Mouse (Mus musculus): ENCODE data around the gene Gm20388.

The Gm20388 gene

DNA sequence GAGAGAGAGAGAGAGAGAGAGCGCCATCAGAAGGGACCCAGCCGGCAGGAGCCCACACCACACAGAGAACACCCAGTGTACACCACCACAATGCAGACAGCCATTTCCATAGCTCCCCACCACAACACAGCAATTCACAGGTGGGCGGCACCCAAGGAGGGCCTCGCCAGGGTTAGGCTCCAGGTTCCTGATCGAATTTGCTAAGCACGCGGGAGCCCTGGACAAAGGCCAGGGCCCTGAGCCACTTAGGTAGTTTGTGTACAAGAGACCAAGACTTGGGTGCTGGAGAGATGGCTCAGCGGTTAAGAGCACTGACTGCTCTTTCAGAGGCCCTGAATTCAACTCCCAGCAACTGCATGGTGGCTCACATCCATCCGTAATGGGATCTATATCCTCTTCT, 1641.9 kb downstream of the Gm20388 start:
- DNase-seq, result no peak

DNA sequence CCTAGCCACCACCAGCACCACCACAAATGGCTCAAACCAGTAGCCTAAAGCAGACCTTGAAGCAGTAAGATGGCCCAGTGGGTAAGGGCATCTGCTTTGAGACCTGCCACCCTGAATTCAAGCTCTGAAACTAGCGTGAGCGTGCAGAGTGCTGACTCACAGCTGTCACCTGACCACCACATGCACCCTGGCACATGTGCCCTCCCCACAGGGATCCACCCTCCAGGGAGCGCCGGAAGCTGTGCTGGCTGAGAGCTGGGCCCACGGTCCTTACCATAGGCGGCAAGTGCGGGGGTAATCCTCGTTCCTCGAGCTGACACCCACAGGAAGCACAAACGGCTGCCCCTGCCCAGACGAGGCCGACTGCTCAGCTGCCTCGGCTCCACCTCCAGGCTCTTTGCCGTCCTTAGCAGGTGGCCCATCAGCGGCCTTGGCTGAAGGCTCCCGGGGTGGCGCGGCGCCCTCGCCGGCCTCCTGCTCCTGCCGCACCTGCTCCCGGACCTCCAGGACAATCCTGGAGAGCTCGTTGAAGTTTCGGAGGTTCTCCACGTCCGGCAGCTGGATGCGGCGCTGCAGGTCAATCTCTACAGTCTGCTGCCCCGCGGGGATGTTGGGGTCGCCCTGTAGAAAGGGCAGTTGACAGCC, 1643.3 kb downstream of the Gm20388 start:
- no peak for DNase-seq

DNA sequence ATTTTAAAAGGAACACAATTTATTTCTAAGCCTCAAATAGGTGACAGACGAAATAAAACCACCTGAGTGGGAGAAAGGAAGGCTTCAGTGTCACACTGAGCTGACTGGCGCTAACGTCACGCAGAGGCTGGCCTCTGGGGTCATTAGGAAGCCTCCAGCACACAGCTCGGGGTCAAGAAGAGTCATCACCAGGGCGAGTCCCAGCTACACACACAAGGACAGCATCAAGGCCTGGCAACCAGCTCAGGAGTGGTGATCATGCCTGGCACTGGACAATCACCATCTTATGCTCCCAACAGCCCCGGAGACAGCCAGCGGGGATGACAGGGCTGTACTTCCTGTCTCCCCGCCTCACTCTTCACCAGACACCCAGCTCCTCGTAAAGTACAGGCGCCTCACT, 1647.1 kb downstream of the Gm20388 start:
- no peak for DNase-seq

DNA sequence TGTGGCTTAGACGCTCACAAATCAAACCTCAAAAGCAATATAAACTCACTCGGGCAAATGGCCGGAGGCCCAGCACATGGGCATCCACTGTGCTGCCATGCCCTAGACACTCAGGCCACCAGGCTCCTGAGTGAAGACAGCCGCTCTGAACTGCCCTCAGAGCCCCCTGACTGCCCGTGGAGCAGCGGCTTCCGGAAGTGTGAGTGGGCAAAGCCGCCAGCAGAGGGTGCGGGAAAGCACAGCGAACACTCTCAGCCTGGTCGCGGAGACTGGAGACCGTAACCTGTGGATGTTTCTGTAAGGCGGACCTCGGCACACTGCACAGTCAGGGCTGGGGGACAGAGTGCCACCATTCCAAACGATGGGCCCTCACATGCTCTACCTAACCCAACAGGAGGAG, 1647.9 kb downstream of the Gm20388 start:
- DNase-seq, result no peak

DNA sequence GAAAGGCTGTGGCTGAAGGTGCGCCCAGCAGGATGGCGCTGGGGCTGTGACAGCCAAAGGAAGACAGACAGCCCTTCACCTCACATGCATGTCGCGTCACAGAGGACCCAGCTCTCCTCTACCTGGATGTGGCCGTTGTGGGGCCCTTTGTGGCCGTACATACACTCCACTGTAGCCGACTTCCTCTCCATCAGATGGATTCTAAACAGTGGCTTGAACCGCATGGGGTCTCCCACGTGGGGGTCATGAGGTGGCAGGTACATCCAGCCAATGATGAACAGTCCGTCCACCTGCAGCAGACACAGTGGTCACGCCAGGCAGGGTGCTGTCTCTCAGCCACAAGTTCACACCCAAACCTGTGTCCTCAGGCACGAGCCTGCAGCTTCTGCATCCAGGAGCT, 1649.2 kb downstream of the Gm20388 start:
- DNase-seq, result no peak

DNA sequence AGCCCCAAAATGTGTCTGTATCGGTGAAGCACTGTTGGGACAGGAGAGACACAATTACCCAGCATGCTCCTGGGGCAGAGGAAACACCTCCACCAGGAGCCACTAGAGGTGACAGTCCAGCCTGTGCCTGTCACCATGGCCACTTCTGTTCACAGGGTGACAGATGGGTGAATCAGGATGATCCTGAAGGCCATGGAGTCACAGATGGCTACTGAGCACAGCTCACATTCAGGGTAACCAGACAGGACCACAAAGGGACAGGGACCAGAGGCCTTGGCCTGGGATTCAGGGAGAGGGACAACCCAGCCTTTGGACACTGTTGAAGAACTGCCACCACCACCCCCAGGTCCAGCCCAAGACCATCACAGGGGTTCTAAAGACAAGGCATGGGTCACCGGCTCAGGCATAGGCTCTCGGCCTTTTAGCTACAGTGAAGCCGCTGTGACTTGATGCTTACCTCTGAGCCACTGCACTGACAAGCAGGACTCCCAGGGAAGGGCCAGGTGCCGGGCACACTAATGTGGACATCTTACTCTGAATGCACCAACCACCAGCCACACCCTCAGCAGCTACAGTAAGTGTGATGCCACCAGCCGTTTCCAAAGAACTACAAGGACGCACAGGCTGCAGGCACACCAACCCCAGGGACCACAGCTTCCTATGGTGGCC, 1649.9 kb downstream of the Gm20388 start:
- no peak for DNase-seq

DNA sequence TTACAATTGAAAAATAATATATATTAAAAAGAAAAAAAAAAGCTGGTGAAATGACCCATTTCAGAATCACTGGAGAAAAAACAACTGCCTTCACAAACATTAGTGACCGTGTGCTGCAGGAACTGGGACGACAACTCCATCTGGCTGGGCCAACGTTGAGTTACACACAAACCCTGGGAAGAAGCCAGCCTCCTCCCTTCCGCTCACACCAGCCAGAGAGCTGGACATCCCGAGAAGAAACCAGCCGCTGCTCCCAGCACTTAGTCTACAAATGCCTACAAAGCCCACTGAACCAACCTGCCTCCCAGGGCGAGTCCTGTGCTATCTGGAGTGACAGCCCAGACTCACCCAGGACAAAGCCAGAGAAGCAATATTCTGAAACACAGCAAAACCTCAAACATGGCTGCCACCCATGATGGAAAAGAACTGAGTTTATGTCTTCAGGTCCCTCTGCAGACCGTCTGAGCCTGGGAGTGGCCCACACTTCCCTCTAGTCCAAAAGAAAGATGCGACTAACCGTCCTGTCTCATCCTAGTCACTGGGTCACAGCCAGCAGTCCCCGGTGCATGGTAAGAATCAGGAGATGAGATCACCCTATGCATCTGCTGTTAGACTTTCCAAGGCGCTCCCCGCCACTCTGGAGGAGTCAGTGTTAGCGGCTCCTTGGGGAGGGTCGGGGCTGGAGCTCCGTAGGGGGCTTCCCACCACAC, 1651.2 kb downstream of the Gm20388 start:
- DNase-seq, result peak; percentile 72

DNA sequence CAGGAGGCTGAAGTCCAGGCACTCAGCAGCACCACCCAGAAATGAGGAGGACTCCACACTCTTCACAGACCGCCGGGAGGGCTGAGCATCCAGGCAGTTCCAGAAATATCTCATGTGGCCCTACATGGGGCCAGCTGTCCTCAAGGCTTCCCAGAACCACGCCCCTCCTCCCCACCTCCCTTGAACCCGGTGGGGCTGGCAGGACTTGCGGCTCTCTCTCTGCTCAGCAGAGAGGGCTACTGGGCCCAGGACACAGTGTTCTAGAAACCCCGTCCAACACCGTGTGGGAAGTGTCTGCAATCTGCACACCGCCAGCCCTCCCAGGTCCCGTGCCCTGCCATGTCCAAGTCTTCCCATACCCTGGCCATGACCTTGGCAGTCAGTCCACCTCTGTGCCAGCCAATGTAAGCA, 1652.3 kb downstream of the Gm20388 start:
- DNase-seq, result peak; percentile 76

DNA sequence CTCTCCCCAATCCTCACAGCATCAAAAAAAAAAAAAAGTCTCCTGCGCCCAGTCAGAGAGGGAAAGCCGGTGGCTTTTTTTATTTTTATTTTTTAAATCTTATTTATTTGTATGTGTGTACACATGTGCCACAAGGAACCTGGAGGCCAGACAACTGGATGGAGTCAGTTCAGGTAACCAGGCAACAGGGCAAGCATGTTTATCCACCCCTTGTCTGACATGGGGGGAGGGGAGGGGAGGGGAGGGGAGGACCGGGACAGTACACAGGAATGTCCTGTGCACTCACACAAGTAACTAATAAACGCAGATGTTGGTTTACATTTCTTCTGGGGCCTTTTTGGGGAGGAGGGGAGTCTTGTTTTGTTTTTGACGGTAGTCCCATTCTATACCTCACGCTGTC, 1653.1 kb downstream of the Gm20388 start:
- DNase-seq, result no peak

DNA sequence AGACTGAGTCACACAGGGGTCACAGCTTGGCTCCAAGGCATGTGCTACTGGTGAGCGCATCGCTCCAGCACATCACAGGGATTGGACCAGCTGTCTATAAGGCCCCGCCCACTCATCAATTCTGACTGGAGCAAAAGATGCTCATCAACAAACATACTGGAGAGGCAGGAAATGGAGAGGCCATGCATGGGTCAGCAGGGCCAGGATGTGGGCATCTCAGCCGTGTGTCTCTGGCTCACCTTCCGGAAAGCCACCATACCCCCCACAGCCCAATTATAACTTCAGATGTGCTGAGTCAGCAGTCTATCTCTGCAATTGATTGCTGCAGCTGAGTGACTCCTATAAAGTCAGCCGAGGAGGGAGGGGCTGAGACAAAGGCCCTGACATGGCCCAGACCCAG, 1657.7 kb downstream of the Gm20388 start:
- DNase-seq, result no peak

DNA sequence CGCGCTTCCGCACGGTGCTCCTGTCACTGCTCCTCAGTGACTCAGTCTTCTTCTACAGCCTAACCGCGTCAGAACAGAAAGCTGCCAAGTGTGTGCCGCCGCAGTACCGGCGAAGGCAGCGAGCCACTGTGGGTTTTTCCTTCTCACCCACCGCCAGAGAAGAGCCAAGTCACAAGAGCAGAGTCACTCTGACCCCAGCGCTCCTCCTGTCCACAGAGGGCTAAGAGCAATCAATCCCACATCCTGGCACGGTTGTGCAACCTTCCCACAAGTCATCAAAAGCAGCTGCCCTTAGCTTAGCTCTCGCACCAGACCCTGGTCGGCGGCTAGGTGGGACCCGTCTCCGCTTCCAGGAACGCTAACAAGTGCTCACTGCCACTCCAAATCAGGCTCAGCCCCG, 1659.7 kb downstream of the Gm20388 start:
- peak; percentile 62 for DNase-seq

DNA sequence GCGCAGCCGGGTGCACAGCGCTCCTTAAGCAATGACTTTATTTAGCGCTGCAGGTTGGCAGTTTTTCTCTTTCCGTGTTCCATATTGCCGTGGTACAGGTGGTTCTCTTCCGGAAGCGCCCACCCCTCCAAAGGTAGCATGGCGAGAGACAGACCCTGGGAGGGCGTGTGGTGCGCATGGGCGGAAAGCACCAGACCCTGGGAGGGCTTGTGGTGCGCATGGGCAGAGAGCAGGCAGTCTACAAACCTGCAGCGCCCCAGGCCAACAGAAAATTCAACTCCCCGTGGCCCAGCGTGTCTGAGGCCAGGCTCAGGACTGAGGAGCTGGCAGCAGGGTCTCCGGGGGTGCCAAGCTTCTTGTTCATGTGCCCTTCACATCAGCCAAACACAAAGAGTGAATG, 1660.2 kb downstream of the Gm20388 start:
- DNase-seq, result no peak

DNA sequence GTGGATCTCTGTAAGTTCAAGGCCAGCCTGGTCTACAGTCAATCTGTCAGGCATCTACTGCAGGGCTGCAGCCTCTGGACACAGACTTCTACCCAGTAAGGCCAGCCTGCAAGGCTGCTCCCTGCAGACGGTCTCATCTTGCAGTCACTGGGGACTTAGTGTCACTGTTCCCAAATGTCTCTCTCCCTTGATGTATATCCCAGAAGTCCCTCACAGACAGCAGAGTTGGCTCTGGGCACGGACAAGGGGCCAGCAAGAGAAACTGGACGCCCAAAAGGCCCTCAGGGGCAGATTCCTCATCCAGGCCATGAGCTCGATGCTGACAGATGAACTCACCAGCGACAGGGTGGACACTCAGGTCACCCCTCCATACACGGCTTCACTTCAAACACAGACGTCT, 1661.5 kb downstream of the Gm20388 start:
- DNase-seq, result no peak

DNA sequence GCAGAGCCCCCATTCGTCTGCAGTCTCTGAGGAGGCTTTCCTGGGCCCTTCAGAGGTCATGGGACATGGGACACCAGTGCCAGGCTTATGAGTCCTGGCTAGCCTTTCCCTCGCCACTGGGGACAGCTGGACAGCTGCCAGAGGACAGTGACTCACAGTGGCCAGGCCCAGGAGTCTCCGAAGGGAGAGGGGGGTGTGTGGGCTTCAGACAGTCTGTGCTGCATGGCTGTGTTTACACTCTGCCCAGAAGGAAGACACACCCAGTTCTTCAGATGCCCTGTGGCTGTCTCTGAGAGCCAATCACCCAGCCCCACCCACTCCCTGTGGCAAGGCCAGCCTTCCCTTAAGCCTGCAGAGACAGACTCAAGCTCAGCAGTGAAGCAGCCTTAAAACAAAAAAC, 1662.6 kb downstream of the Gm20388 start:
- peak; percentile 79 for DNase-seq

DNA sequence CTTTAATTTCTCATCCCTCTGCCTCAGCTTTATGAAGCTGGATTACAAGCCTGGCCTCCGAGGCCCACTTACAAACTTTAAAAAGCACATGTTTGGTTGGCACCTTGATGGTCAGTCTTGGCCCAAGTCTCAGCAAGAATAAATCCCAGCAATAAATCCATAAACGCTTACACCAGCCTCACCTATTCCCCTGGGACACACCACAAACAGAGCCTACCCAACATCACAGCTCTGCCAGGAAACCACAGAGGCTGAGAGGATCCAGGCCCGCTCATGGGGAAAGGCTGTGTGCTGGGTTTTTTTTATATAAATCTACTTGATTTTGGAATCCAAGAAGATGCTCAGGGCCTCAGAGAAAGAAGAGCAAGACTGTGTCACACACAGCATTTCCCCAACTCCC, 1665.0 kb downstream of the Gm20388 start:
- DNase-seq, result no peak

DNA sequence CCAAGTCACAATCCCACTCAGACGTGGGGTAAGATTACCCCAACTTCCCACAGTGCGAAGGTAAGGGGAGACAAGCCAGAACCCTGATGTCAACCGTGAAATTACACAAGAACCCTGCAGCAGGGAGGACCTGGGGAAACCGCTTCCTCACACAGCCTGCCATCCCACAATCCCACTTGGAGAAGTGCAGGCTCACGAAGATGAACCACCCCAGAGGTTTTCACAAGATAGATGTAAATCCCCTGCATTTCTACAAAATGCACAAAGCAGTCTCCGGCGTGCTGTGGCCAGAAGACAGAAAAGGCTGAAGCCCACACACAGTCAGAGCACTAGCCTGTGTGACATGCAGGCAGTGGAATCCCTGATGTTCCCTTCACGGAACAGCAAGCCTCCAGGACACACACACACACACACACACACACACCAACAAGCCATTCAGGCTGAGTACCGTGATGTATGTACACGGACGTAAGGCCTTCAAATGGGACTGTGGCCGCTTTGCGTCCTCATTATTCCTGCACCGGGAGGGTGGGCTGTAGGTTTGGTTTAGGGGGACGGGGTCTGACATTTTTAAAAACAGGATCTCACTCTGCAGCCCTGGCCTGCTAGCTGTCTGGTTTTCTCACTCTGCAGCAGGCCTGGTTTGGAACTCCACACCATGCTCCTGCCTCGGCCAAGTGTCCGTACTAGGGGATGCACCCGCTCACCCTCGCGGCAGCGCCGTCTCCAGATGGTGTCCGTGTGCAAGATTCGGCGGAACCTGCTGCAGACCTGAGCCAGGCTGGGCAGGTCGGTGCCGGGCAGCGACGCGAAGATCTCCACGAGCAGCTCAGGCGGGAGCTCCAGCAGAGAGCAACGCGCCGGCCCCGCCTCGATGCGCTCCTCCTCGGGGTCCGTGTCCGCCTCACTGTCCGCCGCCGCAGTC, 1667.4 kb downstream of the Gm20388 start:
- DNase-seq, result no peak

DNA sequence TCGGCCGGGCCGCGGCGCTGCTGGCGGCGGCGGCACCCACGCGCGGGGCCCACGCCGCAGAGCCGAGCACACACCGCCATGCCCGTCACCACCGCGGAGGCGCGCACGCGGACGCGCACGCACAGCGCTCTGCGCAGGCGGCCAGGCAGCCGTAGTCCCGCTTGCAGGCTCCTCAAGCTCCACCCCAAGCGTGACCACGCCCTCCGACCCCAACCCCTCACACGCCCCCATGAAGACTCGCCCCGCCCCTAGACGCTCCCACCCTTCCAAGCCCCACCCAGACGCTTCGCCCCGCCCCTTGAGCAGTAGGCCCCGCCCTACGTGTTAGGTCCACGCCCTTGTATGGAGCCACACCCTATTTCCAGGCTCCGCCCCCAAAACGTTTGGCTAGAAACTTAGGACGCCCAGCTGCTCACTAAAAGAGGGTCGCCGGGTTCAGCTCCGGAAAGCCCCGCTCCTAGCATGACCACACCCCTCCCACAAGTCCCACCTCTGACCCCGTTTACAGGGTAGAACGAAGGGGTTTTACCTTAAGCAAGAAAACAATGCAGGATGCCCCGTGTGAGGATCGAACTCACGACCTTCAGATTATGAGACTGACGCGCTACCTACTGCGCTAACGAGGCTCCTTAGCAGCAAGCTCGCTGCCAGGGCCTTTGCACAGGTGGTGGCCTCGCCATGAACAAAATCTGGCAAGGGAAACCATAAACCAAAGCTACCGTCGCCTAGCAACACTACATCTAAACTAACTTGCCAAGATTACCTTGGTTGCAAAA, 1668.2 kb downstream of the Gm20388 start, which contains the start of gene Fbxo31:
TSS of gene Fbxo31 (minus strand) at position 131 of the 776 bp plus-strand sequence.
- peak; percentile 95 for DNase-seq

DNA sequence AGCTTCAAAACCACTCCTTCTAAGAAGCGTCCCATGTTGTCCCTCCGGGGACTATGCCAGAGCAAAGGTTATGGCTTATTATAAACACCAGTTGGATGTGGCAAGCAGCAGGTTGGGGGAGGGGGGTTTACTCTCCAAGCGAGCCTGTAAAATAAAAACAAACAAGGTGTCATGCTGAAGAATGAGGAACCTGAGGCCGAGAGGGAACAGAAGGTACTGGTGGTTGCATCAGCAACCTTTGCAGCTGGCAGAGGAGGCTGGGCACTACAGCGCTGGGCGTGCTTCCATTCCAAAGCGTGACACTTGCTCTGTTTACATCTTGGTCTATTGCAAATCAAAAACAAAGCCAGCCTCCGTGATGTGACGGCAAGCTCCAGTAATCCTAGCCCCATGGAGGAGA, 1669.8 kb downstream of the Gm20388 start:
- DNase-seq, result peak; percentile 42

DNA sequence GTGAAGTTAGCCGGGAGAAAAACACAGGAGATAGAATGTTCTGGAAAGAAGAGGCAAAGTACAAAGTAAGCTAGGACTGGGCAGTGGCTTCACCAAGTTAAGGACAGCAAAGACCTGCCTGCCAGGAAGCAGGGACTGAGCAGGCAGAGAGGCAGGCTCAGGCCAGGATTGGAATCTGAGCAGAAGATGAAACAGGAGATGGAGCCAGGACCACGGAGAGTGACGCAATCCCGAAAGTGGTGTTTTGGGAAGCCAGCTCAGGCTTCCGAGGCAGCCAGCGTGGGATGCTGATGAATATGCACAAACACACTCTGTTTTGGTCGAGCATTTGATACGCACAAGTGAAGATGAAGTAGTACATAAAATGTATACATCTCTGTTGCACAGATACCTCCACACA, 1673.0 kb downstream of the Gm20388 start:
- DNase-seq, result peak; percentile 36

DNA sequence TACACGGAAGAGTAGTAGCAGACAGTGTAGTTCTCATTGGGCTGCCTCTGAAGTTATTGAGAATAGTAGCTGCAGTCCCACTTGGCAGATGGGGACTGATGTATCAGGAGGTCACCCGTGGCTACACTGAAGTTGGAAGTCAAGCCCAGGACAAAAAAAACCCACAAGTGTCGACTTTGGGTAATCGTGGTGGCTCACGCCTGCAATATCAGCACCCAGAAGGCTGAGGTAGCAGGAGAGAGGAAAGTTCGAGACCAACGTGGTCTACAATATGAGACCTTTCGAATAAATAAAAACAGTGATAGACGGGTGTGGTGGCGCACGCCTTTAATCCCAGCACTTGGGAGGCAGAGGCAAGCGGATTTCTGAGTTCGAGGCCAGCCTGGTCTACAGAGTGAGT, 1674.1 kb downstream of the Gm20388 start:
- DNase-seq, result no peak

DNA sequence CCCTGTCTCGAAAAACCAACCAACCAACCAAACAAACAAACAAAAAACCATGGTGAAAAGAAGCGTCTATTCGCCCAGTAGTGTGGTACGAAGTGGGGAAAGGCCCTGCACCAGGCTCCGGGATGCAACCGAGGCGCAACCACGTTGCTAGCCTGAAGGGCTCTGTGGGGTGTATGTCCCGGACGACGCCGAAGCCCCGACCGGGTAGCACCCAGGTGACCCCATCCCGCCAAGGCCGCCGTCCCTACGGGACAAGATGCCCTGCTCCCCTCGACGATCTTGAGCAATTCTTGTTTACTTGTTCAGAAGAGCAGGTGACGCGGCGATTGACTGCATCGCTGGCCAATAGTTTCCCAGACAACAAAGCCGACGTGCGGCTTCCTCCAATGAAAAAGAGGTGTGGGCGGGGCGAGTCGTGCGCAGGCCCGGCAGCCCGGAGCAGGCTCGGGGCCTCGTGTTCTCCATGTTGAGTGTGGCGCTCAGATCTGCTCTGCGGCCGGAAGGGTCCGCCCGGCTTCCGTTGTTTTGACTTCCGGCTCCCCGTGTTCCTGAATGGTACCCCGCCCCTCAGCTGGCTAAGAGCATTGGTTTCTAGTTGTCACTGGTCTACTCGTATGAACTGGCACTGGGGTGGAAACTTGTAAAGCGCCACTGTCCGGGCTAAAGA, 1674.7 kb downstream of the Gm20388 start:
- peak; percentile 100 for DNase-seq

DNA sequence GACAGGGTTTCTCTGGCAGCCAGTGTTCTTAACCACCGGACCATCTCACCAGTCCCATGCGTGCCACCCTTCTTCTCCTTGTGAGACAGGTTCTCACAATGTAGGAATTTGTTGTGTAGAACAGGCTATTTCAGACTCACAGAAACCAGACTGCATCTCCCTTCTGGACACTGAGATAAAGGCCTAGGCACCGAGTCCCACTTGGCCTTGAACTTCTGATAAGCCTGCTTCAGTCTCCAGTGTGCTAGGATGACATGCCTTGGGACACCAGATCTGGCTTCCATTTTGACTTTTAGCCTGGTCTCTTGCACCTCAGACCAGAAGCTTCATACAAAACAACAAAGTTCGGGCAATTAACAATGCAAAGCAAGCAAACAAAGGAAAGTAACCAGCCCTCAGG, 1678.1 kb downstream of the Gm20388 start:
- DNase-seq, result no peak
